Mouse (Mus musculus) kidney, adult 2 months (tissue): ENCODE data around the gene Gpd2.

Source experiments
- CTCF ChIP-seq: fragments of 200-500 bp; conservative IDR thresholded peaks from 2 replicates; pipeline ENCODE4 v1.5.1; 2011; ENCODE audit warnings: low read depth, mild to moderate bottlenecking, control low read depth, low read length, moderate library complexity, mixed read lengths; ENCODE audit not compliant: insufficient read depth, insufficient read length
- POLR2A ChIP-seq: fragments of 200-500 bp; IDR thresholded peaks from one replicate; pipeline ENCODE4 v1.6.1; 2011; ENCODE audit warnings: low read depth, low read length, control low read depth

GRCm38 (mm10) chr2:57375138-57375837 is 137.9 kb downstream of the Gpd2 start:
- TF ChIP-seq POLR2A (no peak), CTCF (no peak)
